24 mouse cellular contexts compared by ENCODE assay signal in the genomic region with DNA sequence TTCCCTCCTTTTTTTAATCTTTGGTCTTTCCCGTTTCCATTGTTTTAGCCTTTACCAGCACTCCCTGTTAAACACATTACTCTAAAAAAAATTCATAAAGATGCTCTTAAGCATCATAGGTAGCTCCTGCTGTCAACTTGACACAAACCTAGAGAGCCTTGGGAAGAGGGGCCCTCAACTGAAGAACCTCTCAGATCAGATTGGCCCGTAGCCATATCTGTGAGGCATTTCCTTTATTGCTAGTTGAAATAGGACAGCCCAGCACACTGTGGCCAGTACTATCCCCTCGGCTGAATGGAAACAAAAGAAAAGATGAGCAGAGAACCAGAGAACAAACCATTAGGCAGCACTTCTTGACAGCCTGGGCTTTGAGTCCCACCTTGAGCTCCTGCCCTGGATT.
"Had no signal": no experiment of that assay in that cellular context is flagged by ENCODE, and none has a peak within 500 bp of the region (broad histone marks: within the 10 kb centered on the region; RNA-seq: fewer than 3 reads in every experiment).

No protein-coding gene starts in this region.

- H3K4me1 ChIP-seq: heart, embryonic 10.5 days; heart, embryonic 13.5 days; heart, embryonic 15.5 days; limb, embryonic 12.5 days; liver, embryonic 13.5 days had no signal

- H3K9ac ChIP-seq: heart, embryonic 13.5 days; heart, embryonic 15.5 days; hindbrain, embryonic 13.5 days; hindbrain, embryonic 15.5 days; kidney, embryonic 15.5 days; limb, embryonic 12.5 days; liver, embryonic 13.5 days had no signal

- H3K36me3 ChIP-seq: heart, embryonic 10.5 days; heart, embryonic 13.5 days; heart, embryonic 15.5 days; hindbrain, embryonic 15.5 days; limb, embryonic 10.5 days; limb, embryonic 12.5 days; liver, embryonic 13.5 days had no signal

- H3K9me3 ChIP-seq: heart, embryonic 10.5 days; heart, embryonic 15.5 days; hindbrain, embryonic 15.5 days; kidney, embryonic 15.5 days; limb, embryonic 10.5 days; limb, embryonic 12.5 days; liver, embryonic 13.5 days had no signal

- H3K27ac ChIP-seq: heart, adult 2 months; heart, embryonic 10.5 days; heart, embryonic 13.5 days; heart, embryonic 15.5 days; hindbrain, embryonic 13.5 days; hindbrain, embryonic 15.5 days; hindbrain, postnatal 0 days; kidney, embryonic 15.5 days; kidney, postnatal 0 days; left cerebral cortex, adult 2 months; limb, embryonic 10.5 days; limb, embryonic 12.5 days; liver, embryonic 13.5 days had no signal

- DNase-seq: gastrocnemius, postnatal 14 days; gastrocnemius, postnatal 36 days; heart, adult 11 months; heart, adult 2 months; heart, postnatal 14 days; heart, postnatal 36 days; kidney, adult 11 months; kidney, adult 2 months; kidney, adult 9 months; kidney, postnatal 14 days; kidney, postnatal 36 days; liver; liver, embryonic 13.5 days had no signal

- H3K27me3 ChIP-seq: heart, embryonic 13.5 days; heart, embryonic 15.5 days; hindbrain, embryonic 13.5 days; hindbrain, embryonic 15.5 days; kidney, embryonic 15.5 days; limb, embryonic 12.5 days; liver, embryonic 13.5 days had no signal

- H3K4me3 ChIP-seq: heart, adult 2 months; heart, embryonic 10.5 days; heart, embryonic 13.5 days; heart, embryonic 15.5 days; hindbrain, embryonic 13.5 days; hindbrain, embryonic 15.5 days; kidney, embryonic 15.5 days; left cerebral cortex, adult 2 months; limb, embryonic 10.5 days; limb, embryonic 12.5 days; liver, embryonic 13.5 days had no signal
